9 mouse cellular contexts compared by ENCODE assay signal in the genomic region with DNA sequence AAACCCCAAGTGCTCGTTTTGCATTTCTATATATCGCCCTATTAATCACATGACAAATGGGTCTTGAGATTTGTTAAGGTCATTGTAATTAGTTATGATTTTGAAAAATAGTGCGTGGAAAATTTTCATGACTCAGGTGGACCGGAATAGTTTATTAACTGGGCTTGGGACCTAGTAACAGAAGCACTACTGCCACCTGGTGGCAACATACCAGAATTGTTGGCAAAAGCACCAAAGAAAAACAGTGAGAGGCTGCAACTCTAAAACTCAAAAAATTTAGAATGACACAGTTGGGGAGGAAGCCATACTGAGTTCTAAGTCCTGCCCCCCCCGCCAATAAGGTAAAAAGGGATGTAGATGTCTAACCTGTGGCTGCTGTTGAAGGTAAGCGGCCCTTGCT. TPM values are rescaled to one million over a fixed set of nuclear protein-coding genes. Genes with fewer than 3 reads are reported as not detected.
DNase-seq lines count a peak whose midpoint lies in the region; ATAC-seq and TF ChIP-seq lines count a peak whose summit lies in the region.
"Had no signal": no experiment of that assay in that cellular context is flagged by ENCODE, and none has a peak within 500 bp of the region (broad histone marks: within the 10 kb centered on the region; RNA-seq: fewer than 3 reads in every experiment).

No protein-coding gene starts in this region.

- no peak for ATAC-seq in midbrain, postnatal 0 days (ENCODE audit: low FRiP score)
- ATAC-seq in forebrain, embryonic 12.5 days (ENCODE audit: low FRiP score): no peak

- no peak overlapping the region for H3K4me2 ChIP-seq in midbrain, postnatal 0 days (ENCODE audit: low read depth, low read length, poor library complexity, severe bottlenecking)
- H3K4me2 ChIP-seq in forebrain, embryonic 12.5 days: no peak overlapping the region
- H3K4me2 ChIP-seq: limb, embryonic 12.5 days had no signal

- no peaks in the 10 kb centered on the region for H3K9me3 ChIP-seq in heart, embryonic 10.5 days
- no peaks in the 10 kb centered on the region for H3K9me3 ChIP-seq in midbrain, postnatal 0 days (ENCODE audit: low read length)
- no peaks in the 10 kb centered on the region for H3K9me3 ChIP-seq in forebrain, embryonic 12.5 days
- H3K9me3 ChIP-seq: limb, embryonic 12.5 days had no signal

- no peak overlapping the region for H3K27ac ChIP-seq in heart, embryonic 10.5 days
- H3K27ac ChIP-seq in midbrain, postnatal 0 days (ENCODE audit: low read depth, low read length): no peak overlapping the region
- no peak overlapping the region for H3K27ac ChIP-seq in forebrain, embryonic 12.5 days
- H3K27ac ChIP-seq: limb, embryonic 12.5 days had no signal

- H3K27me3 ChIP-seq in heart, embryonic 10.5 days (ENCODE audit: insufficient read depth, poor library complexity, severe bottlenecking): 0 out of 2 replicates have a peak, but pooled peaks cover 4% of the 10 kb centered on the region
- no peaks in the 10 kb centered on the region for H3K27me3 ChIP-seq in midbrain, postnatal 0 days (ENCODE audit: insufficient read depth, low read length)
- no peaks in the 10 kb centered on the region for H3K27me3 ChIP-seq in forebrain, embryonic 12.5 days
- H3K27me3 ChIP-seq: limb, embryonic 12.5 days had no signal

- peak; percentile 91 for DNase-seq in heart, adult 11 months
- no peak for DNase-seq in heart, embryonic 10.5 days (ENCODE audit: low spot score)
- peak; percentile 38 to 40 for DNase-seq in right cerebral cortex, adult 2 months (ENCODE audit: low spot score in 2 of 2)
- DNase-seq in right cerebral cortex, postnatal 36 days (ENCODE audit: low spot score in 2 of 2): no peak
- peak; percentile 76 for DNase-seq in brain, adult 2 months (ENCODE audit: low read depth, low spot score)
- DNase-seq in heart, postnatal 4 days: peak; percentile 66
- DNase-seq in midbrain, postnatal 0 days (ENCODE audit: low spot score): peak; percentile 64

- H3K9ac ChIP-seq in midbrain, postnatal 0 days (replicated peaks; ENCODE audit: low read length, poor library complexity, severe bottlenecking): no peak overlapping the region
- no peak overlapping the region for H3K9ac ChIP-seq in forebrain, embryonic 12.5 days
- H3K9ac ChIP-seq: limb, embryonic 12.5 days had no signal

- H3K4me1 ChIP-seq in heart, embryonic 10.5 days: no peaks in the 10 kb centered on the region
- H3K4me1 ChIP-seq in midbrain, postnatal 0 days (ENCODE audit: insufficient read depth, low read length): no peaks in the 10 kb centered on the region
- H3K4me1 ChIP-seq in forebrain, embryonic 12.5 days: 0 out of 2 replicates have a peak, but pooled peaks cover 5% of the 10 kb centered on the region

- no peak overlapping the region for H3K4me3 ChIP-seq in heart, embryonic 10.5 days
- H3K4me3 ChIP-seq in midbrain, postnatal 0 days (ENCODE audit: low read depth, low read length): no peak overlapping the region
- H3K4me3 ChIP-seq in forebrain, embryonic 12.5 days (replicated peaks): no peak overlapping the region
- H3K4me3 ChIP-seq: limb, embryonic 12.5 days had no signal

- TF ChIP-seq CTCF in midbrain, postnatal 0 days (IDR thresholded peaks at IDR 0.05): peak; percentile 61

- WGBS in heart, embryonic 10.5 days: 41% methylated on average over 6 of the region's 6 CpGs
- 57% methylated on average over 6 of the region's 6 CpGs for WGBS in midbrain, postnatal 0 days
- 48% methylated on average over 6 of the region's 6 CpGs for WGBS in forebrain, embryonic 12.5 days

- H3K36me3 ChIP-seq in heart, embryonic 10.5 days: no peaks in the 10 kb centered on the region
- H3K36me3 ChIP-seq in midbrain, postnatal 0 days (ENCODE audit: insufficient read depth, low read length): no peaks in the 10 kb centered on the region
- no peaks in the 10 kb centered on the region for H3K36me3 ChIP-seq in forebrain, embryonic 12.5 days (replicated peaks)
- H3K36me3 ChIP-seq: limb, embryonic 12.5 days had no signal

RNA-seq across cellular contexts. Expression of gene Tbc1d21, which starts 0.6 kb away (rescaled TPM):
- polyA plus RNA-seq in heart, embryonic 10.5 days (2016; fragmentation: Nextera tagmentation; extraction: Ambion mirVana): not detected in 2 replicates
- total RNA-seq in heart, postnatal 4 days (2021): not detected
- not detected in 2 replicates for total RNA-seq in midbrain, postnatal 0 days (2014; rRNA removed)
- not detected in 2 replicates for polyA plus RNA-seq in midbrain, postnatal 0 days (2015; fragmentation: Nextera tagmentation; extraction: Ambion mirVana)
- not detected in 2 replicates for polyA plus RNA-seq in forebrain, embryonic 12.5 days (2016; fragmentation: Nextera tagmentation; extraction: Ambion mirVana)
- polyA plus RNA-seq: limb, embryonic 12.5 days had no signal

RNA-seq across cellular contexts. Expression of gene Loxl1, which starts 56.7 kb away (rescaled TPM):
- polyA plus RNA-seq in heart, embryonic 10.5 days (2016; fragmentation: Nextera tagmentation; extraction: Ambion mirVana): 35.7 and 36.1 TPM in 2 replicates
- 10 to 100 TPM; 77.2 to 87.1 TPM for total RNA-seq in heart, postnatal 4 days (2021)
- total RNA-seq in midbrain, postnatal 0 days (2014; rRNA removed): 5.9 and 10.6 TPM in 2 replicates
- polyA plus RNA-seq in midbrain, postnatal 0 days (2015; fragmentation: Nextera tagmentation; extraction: Ambion mirVana): 6.6 and 7.0 TPM in 2 replicates
- 9.1 and 10.9 TPM in 2 replicates for polyA plus RNA-seq in forebrain, embryonic 12.5 days (2016; fragmentation: Nextera tagmentation; extraction: Ambion mirVana)

Comparison
In these comparisons a context has a peak if more than half of its experiments do, and no peak if none do; other contexts are left out.
1. DNase-seq: peak in heart, adult 11 months (single experiment), right cerebral cortex, adult 2 months (2 of 2), brain, adult 2 months (single experiment), heart, postnatal 4 days (single experiment) and midbrain, postnatal 0 days (single experiment); none in heart, embryonic 10.5 days (single experiment) and right cerebral cortex, postnatal 36 days (0 of 2).